Mouse (Mus musculus) embryo, embryonic 10 days (tissue): Measurements from ENCODE around the gene Phyhd1.

Source experiments
- DNase-seq: peaks from one replicate; pipeline ENCODE4 v3.0.0-alpha.2; 2015; ENCODE audit warnings: low spot score

The Phyhd1 gene

GRCm38 (mm10) chr2:30256616-30257350 is 9.2 kb upstream of the Phyhd1 start:
- no peak for DNase-seq

- no peak for DNase-seq
Measured at GRCm38 (mm10) chr2:30257699-30258460, 8.1 kb upstream of the Phyhd1 start.

- DNase-seq: no peak
Measured at GRCm38 (mm10) chr2:30258600-30258999, 7.4 kb upstream of the Phyhd1 start.

- no peak for DNase-seq
Measured at GRCm38 (mm10) chr2:30259131-30260064, 6.6 kb upstream of the Phyhd1 start.

GRCm38 (mm10) chr2:30261064-30261736 is 4.8 kb upstream of the Phyhd1 start:
- DNase-seq: no peak

GRCm38 (mm10) chr2:30261921-30262839 is 3.8 kb upstream of the Phyhd1 start:
- DNase-seq: no peak

- DNase-seq: no peak
Measured at GRCm38 (mm10) chr2:30262840-30263441, 3.1 kb upstream of the Phyhd1 start.

GRCm38 (mm10) chr2:30263811-30264210 is 2.2 kb upstream of the Phyhd1 start:
- DNase-seq: no peak

- DNase-seq: no peak
Measured at GRCm38 (mm10) chr2:30264671-30265519, 1.1 kb upstream of the Phyhd1 start.

- peak; percentile 61 for DNase-seq
Measured at GRCm38 (mm10) chr2:30266392-30266941, 464 bp downstream of the Phyhd1 start.

GRCm38 (mm10) chr2:30267466-30267865 is 1.5 kb downstream of the Phyhd1 start:
- no peak for DNase-seq

- DNase-seq: no peak
Measured at GRCm38 (mm10) chr2:30268371-30268770, 2.4 kb downstream of the Phyhd1 start.

- DNase-seq: no peak
Measured at GRCm38 (mm10) chr2:30269241-30269990, 3.4 kb downstream of the Phyhd1 start.

GRCm38 (mm10) chr2:30270134-30270533 is 4.1 kb downstream of the Phyhd1 start:
- DNase-seq: peak; percentile 67

- no peak for DNase-seq
Measured at GRCm38 (mm10) chr2:30280743-30281142, 14.7 kb downstream of the Phyhd1 start, which contains the start of gene Gm28038. Gene Gm28038, plus strand, starts transcription at chr2:30281043.

GRCm38 (mm10) chr2:30281651-30282050 is 15.6 kb downstream of the Phyhd1 start:
- no peak for DNase-seq

- no peak for DNase-seq
Measured at GRCm38 (mm10) chr2:30283193-30283592, 17.2 kb downstream of the Phyhd1 start.

GRCm38 (mm10) chr2:30285004-30285403 is 19.0 kb downstream of the Phyhd1 start:
- DNase-seq: no peak
